Mouse (Mus musculus): Measurements from ENCODE around the gene Zbtb9. TPM values are rescaled to one million over a fixed set of nuclear protein-coding genes. Genes with fewer than 3 reads are reported as not detected.

Gene Zbtb9
- polyA plus RNA-seq, 1 experiment from 2014 or later: 13.6 TPM

DNA sequence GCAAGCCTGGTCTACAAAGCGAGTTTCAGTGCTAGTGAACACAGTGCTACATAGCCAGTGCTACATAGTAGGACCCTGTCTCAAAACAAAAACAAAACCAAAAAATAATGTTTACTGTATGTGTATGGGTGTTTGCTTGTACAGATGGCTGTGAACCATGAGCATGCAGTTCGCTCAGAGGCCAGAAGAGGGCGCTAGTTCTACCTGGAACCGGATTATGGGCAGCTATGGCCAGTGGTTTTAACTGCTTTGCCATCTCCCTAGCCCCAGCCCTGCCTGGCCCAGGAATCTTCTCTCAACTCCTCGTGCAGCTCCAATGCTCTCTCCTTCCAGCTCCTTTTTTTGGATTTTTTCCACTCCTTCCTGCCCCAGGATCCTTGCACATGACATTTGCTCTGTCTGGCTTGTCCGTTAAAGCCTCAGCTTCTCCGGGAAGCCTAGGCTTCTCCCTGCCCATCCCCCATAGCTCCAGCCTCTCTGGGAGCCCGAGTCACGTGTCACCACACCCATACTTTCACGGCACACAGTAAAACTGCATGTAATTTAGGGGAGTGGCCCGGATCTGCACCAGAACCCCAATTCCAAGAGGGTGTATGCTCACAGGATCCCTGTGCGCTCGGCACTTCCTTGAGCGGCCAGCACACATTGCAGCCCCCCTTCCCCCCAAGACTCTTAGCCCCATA, 74.9 kb downstream of the Zbtb9 start:
- Histone ChIP-seq H3K4me2 (no peak overlapping the region), H3K36me3 (ENCODE audit: control insufficient read depth, insufficient read depth, low read length) (no peaks in the 10 kb centered on the region), H3K27ac (ENCODE audit: low read depth, low read length) (no peak overlapping the region), H3K9me3 (ENCODE audit: control insufficient read depth, low read length) (no peaks in the 10 kb centered on the region), H3K4me1 (ENCODE audit: control insufficient read depth, insufficient read depth, low read length) (no peaks in the 10 kb centered on the region), H3K4me3 (ENCODE audit: low read depth, low read length) (no peak overlapping the region), H3K9ac (ENCODE audit: low read length) (no peak overlapping the region), H3K27me3 (ENCODE audit: control insufficient read depth, insufficient read depth, low read length) (no peaks in the 10 kb centered on the region)
- no peak for DNase-seq (ENCODE audit: low spot score, missing footprints)
- no peak for ATAC-seq (ENCODE audit: low FRiP score)
- WGBS: 78% methylated on average over 14 of the region's 14 CpGs

DNA sequence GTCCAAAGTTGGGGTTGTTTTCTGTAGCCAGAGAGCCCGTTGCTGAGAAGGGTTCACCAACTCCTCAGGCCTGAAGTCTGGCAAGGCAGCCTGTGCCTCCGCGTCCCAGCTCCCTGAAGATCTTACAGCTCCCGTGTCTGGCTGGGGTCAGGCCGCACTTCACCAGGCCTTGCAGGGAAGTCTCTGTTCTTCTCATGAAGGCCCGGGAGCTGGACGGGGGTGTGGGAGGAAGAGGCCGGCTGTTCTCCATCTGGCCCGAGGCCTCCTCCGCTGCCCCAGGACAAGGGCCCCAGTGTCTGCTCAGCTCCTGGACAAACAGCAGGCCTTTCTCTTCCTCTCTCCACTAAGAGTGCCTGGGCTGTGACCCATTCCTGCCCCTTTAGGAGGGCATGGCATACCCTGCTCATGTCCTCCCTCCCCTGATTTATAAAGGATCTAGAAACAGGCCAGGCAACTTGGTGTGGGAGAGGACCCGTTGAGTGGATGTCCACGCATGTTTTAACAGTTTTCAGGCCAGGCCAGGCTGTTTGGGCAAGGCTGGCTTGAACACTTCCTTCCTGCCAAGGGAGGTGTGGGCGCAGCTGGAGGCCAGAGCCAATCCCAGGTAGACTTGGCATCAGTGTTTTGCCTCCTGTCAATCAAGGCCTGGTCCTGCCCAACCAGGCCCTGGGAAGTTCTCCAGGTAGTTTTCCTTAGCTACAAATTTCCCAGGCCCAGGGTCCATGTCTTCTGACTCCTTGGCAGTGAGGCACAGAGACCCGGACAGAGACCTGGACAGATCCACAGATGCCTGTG, 75.7 kb downstream of the Zbtb9 start:
- 86% methylated on average over 14 of the region's 14 CpGs for WGBS
- H3K27ac ChIP-seq (ENCODE audit: low read depth, low read length): no peak overlapping the region

DNA sequence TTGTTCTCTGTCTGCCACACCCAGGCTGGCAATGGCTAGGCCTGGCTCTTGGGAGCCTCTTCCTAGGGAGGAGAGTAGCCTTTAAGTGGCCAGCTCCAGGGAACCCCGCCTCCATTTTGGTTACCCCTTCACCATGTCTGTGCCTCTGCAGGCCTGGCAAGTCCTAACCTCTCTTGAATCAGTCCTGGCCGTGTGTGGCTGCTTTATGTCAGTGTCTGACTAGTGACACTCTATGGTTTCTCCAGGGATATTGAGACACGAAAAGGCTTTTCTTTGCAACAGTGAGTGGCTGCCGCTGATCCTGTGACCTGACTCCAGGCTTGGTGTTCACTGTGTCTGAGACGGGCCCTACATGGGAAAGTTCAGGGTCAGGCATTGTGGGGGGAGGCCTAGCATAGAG, 77.9 kb downstream of the Zbtb9 start:
- peaks cover 2% of the 10 kb centered on the region; the same call in 1 of the 2 replicates for H3K27me3 ChIP-seq (ENCODE audit: control insufficient read depth, insufficient read depth, low read length)
- H3K9me3 ChIP-seq (ENCODE audit: control insufficient read depth, low read length): no peaks in the 10 kb centered on the region
- no peak for DNase-seq (ENCODE audit: low spot score, missing footprints)
- ATAC-seq (ENCODE audit: low FRiP score): no peak
- H3K36me3 ChIP-seq (ENCODE audit: control insufficient read depth, insufficient read depth, low read length): no peaks in the 10 kb centered on the region
- H3K4me2 ChIP-seq: no peak overlapping the region
- H3K4me1 ChIP-seq (ENCODE audit: control insufficient read depth, insufficient read depth, low read length): no peaks in the 10 kb centered on the region
- 77% methylated on average over 5 of the region's 5 CpGs for WGBS
- no peak overlapping the region for H3K27ac ChIP-seq (ENCODE audit: low read depth, low read length)
- H3K9ac ChIP-seq (ENCODE audit: low read length): no peak overlapping the region
- H3K4me3 ChIP-seq (ENCODE audit: low read depth, low read length): no peak overlapping the region

More for the DNA sequence above, 75.7 kb downstream of the Zbtb9 start:
- Histone ChIP-seq H3K4me3 (ENCODE audit: low read depth, low read length) (no peak overlapping the region), H3K9me3 (ENCODE audit: control insufficient read depth, low read length) (no peaks in the 10 kb centered on the region), H3K36me3 (ENCODE audit: control insufficient read depth, insufficient read depth, low read length) (no peaks in the 10 kb centered on the region), H3K4me1 (ENCODE audit: control insufficient read depth, insufficient read depth, low read length) (no peaks in the 10 kb centered on the region), H3K9ac (ENCODE audit: low read length) (no peak overlapping the region), H3K27me3 (ENCODE audit: control insufficient read depth, insufficient read depth, low read length) (no peaks in the 10 kb centered on the region), H3K4me2 (no peak overlapping the region)
- ATAC-seq (ENCODE audit: low FRiP score): no peak
- no peak for DNase-seq (ENCODE audit: low spot score, missing footprints)

DNA sequence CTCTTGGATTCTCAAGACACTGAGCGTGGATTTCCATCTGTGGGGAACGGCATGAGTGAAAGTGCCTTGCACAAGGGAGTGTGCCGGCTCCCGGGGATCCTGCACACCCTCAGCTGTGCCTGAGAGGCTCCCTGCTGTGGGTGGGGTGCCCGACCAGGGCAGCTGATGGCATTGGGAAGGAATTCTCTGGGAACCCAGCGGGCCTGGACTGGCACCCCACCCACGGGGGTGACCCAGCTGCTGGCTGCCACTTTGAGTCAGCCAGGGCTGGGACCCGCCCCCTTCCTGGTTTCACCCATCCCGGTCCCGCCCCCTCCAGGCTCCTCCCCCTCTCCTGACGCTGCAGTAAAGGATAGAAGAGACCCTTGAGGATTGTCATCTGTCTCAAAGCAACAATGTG, 78.5 kb downstream of the Zbtb9 start:
- ATAC-seq (ENCODE audit: low FRiP score): no peak
- no peak overlapping the region for H3K27ac ChIP-seq (ENCODE audit: low read depth, low read length)

DNA sequence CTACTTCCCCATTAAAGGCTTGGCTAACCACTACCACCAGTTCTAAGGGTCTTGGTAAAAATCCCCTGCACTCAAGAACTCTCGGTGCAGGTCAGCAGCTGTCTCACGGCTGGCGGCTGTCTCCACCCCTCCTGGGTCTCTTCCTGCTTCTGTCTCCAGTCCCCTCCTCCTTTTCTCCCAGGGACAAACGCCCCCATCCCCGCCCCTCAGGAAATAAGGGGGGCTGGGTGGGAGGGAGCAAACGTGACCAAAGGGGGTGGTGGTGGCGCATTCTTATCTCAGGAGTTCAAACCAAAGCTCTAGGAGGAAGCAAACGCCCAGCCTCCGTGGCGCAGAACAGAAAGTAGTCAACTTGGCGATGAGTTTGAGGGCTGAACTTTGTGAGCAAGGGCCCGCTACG, 83.2 kb downstream of the Zbtb9 start:
- ATAC-seq (ENCODE audit: low FRiP score): no peak
- Histone ChIP-seq H3K4me1 (ENCODE audit: control insufficient read depth, insufficient read depth, low read length) (peaks cover 11% of the 10 kb centered on the region), H3K36me3 (ENCODE audit: control insufficient read depth, insufficient read depth, low read length) (no peaks in the 10 kb centered on the region), H3K4me3 (ENCODE audit: low read depth, low read length) (peak overlapping the region; percentile 14; the same call in 1 of the 2 replicates), H3K27ac (ENCODE audit: low read depth, low read length) (no peak overlapping the region), H3K4me2 (peak overlapping the region; percentile 66; the same call in 1 of the 2 replicates), H3K27me3 (ENCODE audit: control insufficient read depth, insufficient read depth, low read length) (peaks cover 33% of the 10 kb centered on the region), H3K9ac (ENCODE audit: low read length) (no peak overlapping the region), H3K9me3 (ENCODE audit: control insufficient read depth, low read length) (no peaks in the 10 kb centered on the region)
- WGBS: under 1% methylated on average over 13 of the region's 13 CpGs
- DNase-seq (ENCODE audit: low spot score, missing footprints): peak; percentile 87

More for the DNA sequence above, 78.5 kb downstream of the Zbtb9 start:
- no peak for DNase-seq (ENCODE audit: low spot score, missing footprints)
- Histone ChIP-seq H3K4me1 (ENCODE audit: control insufficient read depth, insufficient read depth, low read length) (peaks cover 2% of the 10 kb centered on the region), H3K27me3 (ENCODE audit: control insufficient read depth, insufficient read depth, low read length) (peaks cover 9% of the 10 kb centered on the region), H3K36me3 (ENCODE audit: control insufficient read depth, insufficient read depth, low read length) (no peaks in the 10 kb centered on the region), H3K9me3 (ENCODE audit: control insufficient read depth, low read length) (no peaks in the 10 kb centered on the region), H3K4me3 (ENCODE audit: low read depth, low read length) (no peak overlapping the region), H3K4me2 (no peak overlapping the region), H3K9ac (ENCODE audit: low read length) (no peak overlapping the region)
- WGBS: 36% methylated on average over 11 of the region's 11 CpGs

DNA sequence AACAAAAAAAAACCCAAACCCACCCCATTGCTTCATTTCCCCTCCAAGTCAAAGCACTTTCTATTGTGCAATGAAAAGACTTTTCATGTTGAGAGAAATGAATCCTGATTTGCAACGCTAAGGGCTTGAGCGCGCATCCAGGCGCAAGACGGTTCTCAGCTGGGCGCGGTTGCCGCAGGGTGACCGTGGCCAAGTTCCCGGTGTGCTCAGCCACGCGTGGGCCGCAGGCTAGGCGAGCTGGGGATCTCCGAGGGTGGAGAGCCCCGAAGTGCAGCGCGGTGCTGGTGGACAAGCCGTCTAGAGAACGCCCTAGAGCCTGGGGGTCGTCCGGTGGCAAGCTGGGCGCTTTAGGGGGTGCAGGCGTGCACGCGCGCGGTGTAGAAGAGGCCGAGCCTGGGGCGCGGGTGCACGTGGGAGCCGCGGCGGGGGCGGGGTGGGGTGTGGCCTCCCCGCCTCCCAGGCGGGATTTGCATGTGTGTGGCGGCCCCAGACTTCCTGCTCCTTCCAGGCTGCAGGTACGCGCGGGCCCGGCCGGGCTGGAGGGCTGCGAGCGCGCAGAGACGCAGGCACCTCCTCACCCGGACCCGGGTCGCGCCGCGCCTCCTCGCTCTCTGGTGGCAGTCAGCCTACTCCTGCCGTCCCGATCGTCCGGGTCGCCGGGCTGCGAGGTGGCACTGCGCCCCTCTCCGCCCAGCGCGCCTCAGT, 84.0 kb downstream of the Zbtb9 start, which contains the start of gene Itpr3:
Gene Itpr3, plus strand, starts transcription at position 493 of the 705 bp plus-strand sequence.
- DNase-seq (ENCODE audit: low spot score, missing footprints) (peak; percentile 91), ATAC-seq (ENCODE audit: low FRiP score) (no peak)
- H3K9ac ChIP-seq (ENCODE audit: low read length): peak within 1 kb of the TSS; percentile 42
- H3K4me1 ChIP-seq (ENCODE audit: control insufficient read depth, insufficient read depth, low read length): peaks cover 11% of the 10 kb centered on the region
- H3K36me3 ChIP-seq (ENCODE audit: control insufficient read depth, insufficient read depth, low read length): no peaks in the 10 kb centered on the region
- no peak within 1 kb of the TSS for H3K27ac ChIP-seq (ENCODE audit: low read depth, low read length)
- peaks cover 33% of the 10 kb centered on the region for H3K27me3 ChIP-seq (ENCODE audit: control insufficient read depth, insufficient read depth, low read length)
- no peaks in the 10 kb centered on the region for H3K9me3 ChIP-seq (ENCODE audit: control insufficient read depth, low read length)
- H3K4me3 ChIP-seq (ENCODE audit: low read depth, low read length): peak within 1 kb of the TSS; percentile 39
- peak within 1 kb of the TSS; percentile 66 for H3K4me2 ChIP-seq
- whole genome bisulfite sequencing: under 1% methylated on average over 56 of the region's 66 CpGs

DNA sequence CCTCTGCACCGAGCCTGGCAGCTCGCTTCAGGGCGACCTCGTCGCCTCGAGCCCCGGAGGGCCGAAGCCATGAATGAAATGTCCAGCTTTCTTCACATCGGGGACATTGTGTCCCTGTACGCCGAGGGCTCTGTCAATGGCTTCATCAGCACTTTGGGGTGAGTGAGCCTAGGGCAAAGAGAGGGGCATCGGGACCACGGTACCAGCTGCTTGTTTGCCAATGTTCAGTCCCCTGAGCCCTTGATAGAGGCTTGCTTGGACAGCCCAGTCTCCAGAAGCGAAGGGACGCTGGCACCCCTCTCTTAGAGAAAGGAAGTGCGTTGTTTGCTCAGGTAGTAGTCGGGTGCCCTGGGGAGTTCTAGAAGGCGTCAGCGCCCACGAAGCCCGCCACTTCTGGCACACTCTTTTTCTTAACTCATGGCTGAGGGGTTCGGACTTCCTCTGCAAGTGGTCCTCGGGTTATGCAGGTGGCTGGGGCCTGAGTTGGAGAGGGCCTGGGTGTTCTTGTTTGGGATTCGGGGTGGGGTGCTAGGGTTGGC, 84.6 kb downstream of the Zbtb9 start:
- H3K4me3 ChIP-seq (ENCODE audit: low read depth, low read length): peak overlapping the region; percentile 39
- no peak for ATAC-seq (ENCODE audit: low FRiP score)
- peak; percentile 92 for DNase-seq (ENCODE audit: low spot score, missing footprints)
- 1% methylated on average over 24 of the region's 24 CpGs for WGBS
- H3K9ac ChIP-seq (ENCODE audit: low read length): no peak overlapping the region
- H3K4me1 ChIP-seq (ENCODE audit: control insufficient read depth, insufficient read depth, low read length): peaks cover 11% of the 10 kb centered on the region
- no peaks in the 10 kb centered on the region for H3K9me3 ChIP-seq (ENCODE audit: control insufficient read depth, low read length)
- no peaks in the 10 kb centered on the region for H3K36me3 ChIP-seq (ENCODE audit: control insufficient read depth, insufficient read depth, low read length)
- peaks cover 33% of the 10 kb centered on the region for H3K27me3 ChIP-seq (ENCODE audit: control insufficient read depth, insufficient read depth, low read length)
- H3K27ac ChIP-seq (ENCODE audit: low read depth, low read length): no peak overlapping the region
- peak overlapping the region; percentile 66 for H3K4me2 ChIP-seq
